Mouse (Mus musculus) intestine, embryonic 15.5 days (tissue): ENCODE data around the gene Brd7. TPM values are rescaled to one million over a fixed set of nuclear protein-coding genes. Genes with fewer than 3 reads are reported as not detected.

Experiments
- ATAC-seq: fragments of 200-750 bp; cut with Nextera tagmentation; 2 replicates; pipeline ENCODE4 v1.8.0; 2017; ENCODE audit warnings: moderate TSS enrichment, moderate library complexity
- H3K27ac ChIP-seq: fragments of 300-500 bp; sonication (generic); 2 replicates; pipeline ENCODE4 v1.5.1; 2015; ENCODE audit warnings: mild to moderate bottlenecking, inconsistent platforms
- H3K27me3 ChIP-seq: fragments of 300-500 bp; sonication (generic); replicated peaks from 2 replicates; pipeline ENCODE4 v1.6.1; 2015; ENCODE audit warnings: inconsistent platforms
- H3K36me3 ChIP-seq: fragments of 300-500 bp; sonication (generic); 2 replicates; pipeline ENCODE4 v1.6.1; 2015; ENCODE audit warnings: inconsistent platforms
- H3K4me1 ChIP-seq: fragments of 300-500 bp; sonication (generic); replicated peaks from 2 replicates; pipeline ENCODE4 v1.6.1; 2015; ENCODE audit warnings: inconsistent platforms
- H3K4me2 ChIP-seq: fragments of 300-500 bp; sonication (generic); replicated peaks from 2 replicates; pipeline ENCODE4 v1.6.1; 2015; ENCODE audit warnings: mild to moderate bottlenecking, inconsistent platforms
- H3K4me3 ChIP-seq: fragments of 300-500 bp; sonication (generic); replicated peaks from 2 replicates; pipeline ENCODE4 v1.5.1; 2015; ENCODE audit warnings: inconsistent platforms
- H3K9ac ChIP-seq: fragments of 300-500 bp; sonication (generic); 2 replicates; pipeline ENCODE4 v1.6.1; 2015; ENCODE audit warnings: inconsistent platforms
- H3K9me3 ChIP-seq: fragments of 300-500 bp; sonication (generic); 2 replicates; pipeline ENCODE4 v1.6.1; 2016; ENCODE audit warnings: inconsistent platforms
- WGBS: fragments of 180-500 bp; shearing (Covaris S2); methylation state at CpG from one replicate; pipeline ENCODE4 v1.1.7; 2015; 5-methylcytosine and 5-hydroxymethylcytosine counted together
- polyA plus RNA-seq: library from polyadenylated mRNA; unstranded; fragments of >200 nt; fragmentation: Nextera tagmentation; extraction: Ambion mirVana; gene quantifications from 2 replicates; pipeline ENCODE4 v1.2.1, GENCODE M21; 2015

Gene Brd7
- polyA plus RNA-seq, 1 experiment from 2014 or later, result 55.7 TPM

- Histone ChIP-seq H3K27me3 (no peaks in the 10 kb centered on the region), H3K9ac (no peak overlapping the region), H3K9me3 (no peaks in the 10 kb centered on the region), H3K36me3 (no peaks in the 10 kb centered on the region), H3K4me2 (no peak overlapping the region), H3K4me1 (no peaks in the 10 kb centered on the region; the same call in 1 of the 2 replicates), H3K27ac (no peak overlapping the region), H3K4me3 (no peak overlapping the region)
- peak; percentile 46; the same call in 1 of the 2 replicates for ATAC-seq
- 68% methylated on average over 12 of the region's 12 CpGs for WGBS
Observed at GRCm38 (mm10) chr8:88288622-88289242, 73.3 kb downstream of the Brd7 start.

DNA sequence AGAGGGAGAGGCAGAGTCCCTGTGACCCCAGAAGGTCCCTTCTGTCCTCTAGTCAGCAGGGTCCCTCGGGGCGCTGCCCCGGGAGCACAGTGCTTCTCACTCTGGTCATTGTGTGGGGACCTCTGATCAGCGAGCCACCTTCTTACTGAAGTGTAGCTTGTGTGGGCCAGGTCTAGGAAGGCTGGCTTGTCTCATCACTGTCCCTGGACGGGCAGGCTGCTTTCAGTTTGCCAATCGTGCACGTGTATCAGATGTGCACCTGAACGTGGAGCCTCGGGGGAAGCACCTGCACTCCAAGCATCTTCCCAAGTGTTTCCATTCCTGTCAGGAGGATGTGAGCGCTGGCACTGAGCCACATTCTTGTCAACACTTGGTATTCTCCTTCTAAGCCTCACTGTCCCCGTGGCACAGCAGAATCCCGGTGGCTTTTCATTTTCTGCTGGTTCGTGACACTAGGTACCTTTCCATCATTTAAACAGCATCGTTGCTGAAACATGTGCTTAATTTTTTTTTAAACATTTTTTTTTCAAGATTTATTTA lies 75.5 kb downstream of the Brd7 start:
- WGBS, result 85% methylated on average over 14 of the region's 14 CpGs
- no peak for ATAC-seq

GRCm38 (mm10) chr8:88285469-88286356 lies 76.3 kb downstream of the Brd7 start:
- no peaks in the 10 kb centered on the region for H3K9me3 ChIP-seq
- WGBS, result 78% methylated on average over 8 of the region's 8 CpGs
- ATAC-seq, result no peak
- no peaks in the 10 kb centered on the region for H3K27me3 ChIP-seq
- no peaks in the 10 kb centered on the region for H3K36me3 ChIP-seq
- no peak overlapping the region for H3K4me2 ChIP-seq
- peaks cover 4% of the 10 kb centered on the region; the same call in 1 of the 2 replicates for H3K4me1 ChIP-seq
- no peak overlapping the region for H3K4me3 ChIP-seq
- H3K9ac ChIP-seq, result no peak overlapping the region
- H3K27ac ChIP-seq, result no peak overlapping the region

More for the DNA sequence above, 75.5 kb downstream of the Brd7 start:
- no peak overlapping the region for H3K4me2 ChIP-seq
- no peaks in the 10 kb centered on the region for H3K9me3 ChIP-seq
- no peak overlapping the region for H3K9ac ChIP-seq
- no peak overlapping the region for H3K4me3 ChIP-seq
- peaks cover 4% of the 10 kb centered on the region; the same call in 1 of the 2 replicates for H3K4me1 ChIP-seq
- no peaks in the 10 kb centered on the region for H3K36me3 ChIP-seq
- no peak overlapping the region for H3K27ac ChIP-seq
- H3K27me3 ChIP-seq, result no peaks in the 10 kb centered on the region

DNA sequence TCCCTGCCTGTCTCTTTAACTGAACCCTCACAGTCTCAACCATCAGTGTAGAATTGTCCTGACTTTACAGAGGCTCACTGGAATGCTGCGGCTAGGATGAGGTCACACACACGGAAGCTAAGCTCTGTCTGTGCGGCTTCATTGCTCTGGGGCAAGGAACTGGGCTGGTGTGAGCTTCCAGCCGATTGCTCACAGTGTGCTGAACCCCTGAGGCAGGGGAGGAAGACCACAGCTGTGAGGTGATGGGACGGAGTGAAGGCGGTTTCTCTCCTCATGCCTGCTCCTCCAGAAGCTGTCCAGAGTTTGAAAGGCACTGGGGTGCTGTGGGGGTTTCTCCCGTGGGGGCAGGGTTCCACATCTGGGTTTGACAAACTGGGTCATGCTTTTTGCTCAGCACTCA lies 77.3 kb downstream of the Brd7 start:
- no peak overlapping the region for H3K9ac ChIP-seq
- no peak overlapping the region for H3K4me3 ChIP-seq
- no peak overlapping the region for H3K4me2 ChIP-seq
- no peaks in the 10 kb centered on the region for H3K27me3 ChIP-seq
- H3K9me3 ChIP-seq, result no peaks in the 10 kb centered on the region
- no peak for ATAC-seq
- whole genome bisulfite sequencing, result 43% methylated on average over 7 of the region's 7 CpGs
- no peak overlapping the region for H3K27ac ChIP-seq
- H3K4me1 ChIP-seq, result peaks cover 4% of the 10 kb centered on the region; the same call in 1 of the 2 replicates
- H3K36me3 ChIP-seq, result no peaks in the 10 kb centered on the region

- Histone ChIP-seq H3K9ac (no peak overlapping the region), H3K4me3 (no peak overlapping the region), H3K9me3 (no peaks in the 10 kb centered on the region), H3K27me3 (no peaks in the 10 kb centered on the region), H3K36me3 (no peaks in the 10 kb centered on the region), H3K27ac (no peak overlapping the region), H3K4me2 (no peak overlapping the region), H3K4me1 (0 out of 2 replicates have a peak, but pooled peaks cover 4% of the 10 kb centered on the region)
- no peak for ATAC-seq
- WGBS, result 78% methylated on average over 13 of the region's 13 CpGs
Observed at GRCm38 (mm10) chr8:88283243-88284115, 78.5 kb downstream of the Brd7 start.

GRCm38 (mm10) chr8:88282684-88283083 lies 79.3 kb downstream of the Brd7 start:
- H3K36me3 ChIP-seq, result no peaks in the 10 kb centered on the region
- 0 out of 2 replicates have a peak, but pooled peaks cover 4% of the 10 kb centered on the region for H3K4me1 ChIP-seq
- no peaks in the 10 kb centered on the region for H3K27me3 ChIP-seq
- H3K4me2 ChIP-seq, result no peak overlapping the region
- ATAC-seq, result no peak
- H3K9me3 ChIP-seq, result no peaks in the 10 kb centered on the region
- H3K4me3 ChIP-seq, result no peak overlapping the region
- H3K27ac ChIP-seq, result no peak overlapping the region
- no peak overlapping the region for H3K9ac ChIP-seq
- 26% methylated on average over 8 of the region's 8 CpGs for whole genome bisulfite sequencing

Other genes with a start within 250 kb of the Brd7 start
- gene Cnep1r1, start 243.4 kb downstream of the Brd7 start, polyA plus RNA-seq, result 39.5 and 42.0 TPM in 2 replicates
- gene Heatr3, start 224.3 kb downstream of the Brd7 start, polyA plus RNA-seq, result 39.5 and 41.0 TPM in 2 replicates
- 6.3 and 7.0 TPM in 2 replicates for gene Tent4b, start 163.0 kb downstream of the Brd7 start, polyA plus RNA-seq
- 3.1 and 3.2 TPM in 2 replicates for gene Adcy7, start 89.8 kb downstream of the Brd7 start, polyA plus RNA-seq
- gene Nkd1, start 159.2 kb upstream of the Brd7 start, polyA plus RNA-seq, result 33.1 and 34.9 TPM in 2 replicates